Mouse (Mus musculus): Measurements from ENCODE around the gene Man1c1.

DNA sequence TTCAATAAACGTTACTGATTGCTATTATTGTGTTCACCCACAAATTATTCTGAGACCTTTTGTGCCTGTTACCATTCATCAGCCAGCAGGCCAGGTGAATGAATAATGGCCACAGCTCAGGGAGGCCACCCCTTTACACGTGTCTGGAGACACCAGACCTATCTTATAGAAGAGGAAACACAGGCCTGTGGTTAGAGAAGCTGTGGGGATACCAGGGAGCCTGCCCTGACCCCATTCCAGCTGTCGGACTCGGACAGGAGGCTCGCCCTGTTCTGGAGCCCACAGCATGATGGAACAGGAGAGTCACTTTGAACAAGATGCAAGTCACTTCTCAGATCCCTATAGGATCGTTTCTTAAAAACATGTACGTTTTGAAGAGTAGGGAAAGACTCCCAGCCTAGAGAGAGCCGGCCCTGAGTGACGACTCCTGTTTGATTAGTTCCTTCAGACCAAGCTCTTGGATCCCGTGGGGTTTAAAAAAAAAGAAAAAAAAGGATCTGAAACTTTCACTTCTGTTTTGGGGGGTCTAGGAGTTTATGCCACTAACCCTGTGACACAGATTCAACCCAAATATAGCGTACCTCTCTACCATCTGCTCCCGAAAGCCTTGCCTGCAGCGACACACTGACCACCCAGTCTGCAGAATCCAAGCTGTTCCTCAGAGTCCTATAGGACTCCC, 85.1 kb downstream of the Man1c1 start:
- TF ChIP-seq CTCF (IDR thresholded peaks at IDR 0.05; ENCODE audit: low read depth, low read length): no peak
- TF ChIP-seq POLR2A (IDR thresholded peaks at IDR 0.05; ENCODE audit: borderline replicate concordance, low read depth, low read length): no peak

Data from bone marrow macrophage, adult 2 months (primary cell).